Mouse (Mus musculus) cerebellum, adult 11-12 months (tissue): ENCODE measurements around the gene Ulk4.

Experiments used
- DNase-seq: peaks from one replicate; pipeline ENCODE4 v3.0.0; 2022

Ulk4 gene

GRCm38 (mm10) chr9:121001681-121002540 is 275.1 kb downstream of the Ulk4 start:
- DNase-seq: no peak

GRCm38 (mm10) chr9:121000641-121001320 is 276.2 kb downstream of the Ulk4 start:
- no peak for DNase-seq

- DNase-seq: no peak
Measured at GRCm38 (mm10) chr9:120998696-120999095, 278.3 kb downstream of the Ulk4 start.

GRCm38 (mm10) chr9:120994223-120995155 is 282.5 kb downstream of the Ulk4 start:
- no peak for DNase-seq

- DNase-seq: no peak
Measured at GRCm38 (mm10) chr9:120993004-120993403, 284.0 kb downstream of the Ulk4 start.

GRCm38 (mm10) chr9:120991801-120992200 is 285.2 kb downstream of the Ulk4 start:
- no peak for DNase-seq

- no peak for DNase-seq
Measured at GRCm38 (mm10) chr9:120989806-120990700, 286.9 kb downstream of the Ulk4 start.

GRCm38 (mm10) chr9:120988088-120988487 is 288.9 kb downstream of the Ulk4 start:
- DNase-seq: no peak

- no peak for DNase-seq
Measured at GRCm38 (mm10) chr9:120986994-120987393, 290.0 kb downstream of the Ulk4 start.

- DNase-seq: no peak
Measured at GRCm38 (mm10) chr9:120986255-120986654, 290.7 kb downstream of the Ulk4 start.

- no peak for DNase-seq
Measured at GRCm38 (mm10) chr9:120985524-120985923, 291.5 kb downstream of the Ulk4 start.

GRCm38 (mm10) chr9:120985009-120985408 is 292.0 kb downstream of the Ulk4 start:
- no peak for DNase-seq

- DNase-seq: no peak
Measured at GRCm38 (mm10) chr9:120984509-120984908, 292.5 kb downstream of the Ulk4 start.

GRCm38 (mm10) chr9:120983849-120984248 is 293.1 kb downstream of the Ulk4 start:
- DNase-seq: no peak

- DNase-seq: no peak
Measured at GRCm38 (mm10) chr9:120981777-120982176, 295.2 kb downstream of the Ulk4 start.

- no peak for DNase-seq
Measured at GRCm38 (mm10) chr9:120976856-120977255, 300.1 kb downstream of the Ulk4 start.

GRCm38 (mm10) chr9:120976158-120976557 is 300.8 kb downstream of the Ulk4 start:
- no peak for DNase-seq

GRCm38 (mm10) chr9:120974209-120974608 is 302.8 kb downstream of the Ulk4 start:
- DNase-seq: no peak

GRCm38 (mm10) chr9:120973026-120973515 is 303.9 kb downstream of the Ulk4 start:
- no peak for DNase-seq

GRCm38 (mm10) chr9:120965007-120965406 is 312.0 kb downstream of the Ulk4 start:
- DNase-seq: no peak

- DNase-seq: no peak
Measured at GRCm38 (mm10) chr9:120964224-120964623, 312.8 kb downstream of the Ulk4 start.

- no peak for DNase-seq
Measured at GRCm38 (mm10) chr9:120963720-120964119, 313.3 kb downstream of the Ulk4 start.
